Mouse (Mus musculus) intestine, embryonic 15.5 days (tissue): ENCODE measurements around the gene Sh3bgr. TPM values are rescaled to one million over a fixed set of nuclear protein-coding genes. Genes with fewer than 3 reads are reported as not detected.

ENCODE experiments used
- ATAC-seq: fragments of 200-750 bp; cut with Nextera tagmentation; 2 replicates; pipeline ENCODE4 v1.8.0; 2017; ENCODE audit warnings: moderate TSS enrichment, moderate library complexity
- H3K27ac ChIP-seq: fragments of 300-500 bp; sonication (generic); 2 replicates; pipeline ENCODE4 v1.5.1; 2015; ENCODE audit warnings: mild to moderate bottlenecking, inconsistent platforms
- H3K27me3 ChIP-seq: fragments of 300-500 bp; sonication (generic); replicated peaks from 2 replicates; pipeline ENCODE4 v1.6.1; 2015; ENCODE audit warnings: inconsistent platforms
- H3K36me3 ChIP-seq: fragments of 300-500 bp; sonication (generic); 2 replicates; pipeline ENCODE4 v1.6.1; 2015; ENCODE audit warnings: inconsistent platforms
- H3K4me1 ChIP-seq: fragments of 300-500 bp; sonication (generic); replicated peaks from 2 replicates; pipeline ENCODE4 v1.6.1; 2015; ENCODE audit warnings: inconsistent platforms
- H3K4me2 ChIP-seq: fragments of 300-500 bp; sonication (generic); replicated peaks from 2 replicates; pipeline ENCODE4 v1.6.1; 2015; ENCODE audit warnings: mild to moderate bottlenecking, inconsistent platforms
- H3K4me3 ChIP-seq: fragments of 300-500 bp; sonication (generic); replicated peaks from 2 replicates; pipeline ENCODE4 v1.5.1; 2015; ENCODE audit warnings: inconsistent platforms
- H3K9ac ChIP-seq: fragments of 300-500 bp; sonication (generic); 2 replicates; pipeline ENCODE4 v1.6.1; 2015; ENCODE audit warnings: inconsistent platforms
- H3K9me3 ChIP-seq: fragments of 300-500 bp; sonication (generic); 2 replicates; pipeline ENCODE4 v1.6.1; 2016; ENCODE audit warnings: inconsistent platforms
- WGBS: fragments of 180-500 bp; shearing (Covaris S2); methylation state at CpG from one replicate; pipeline ENCODE4 v1.1.7; 2015; 5-methylcytosine and 5-hydroxymethylcytosine counted together
- polyA plus RNA-seq: library from polyadenylated mRNA; unstranded; fragments of >200 nt; fragmentation: Nextera tagmentation; extraction: Ambion mirVana; gene quantifications from 2 replicates; pipeline ENCODE4 v1.2.1, GENCODE M21; 2015

The Sh3bgr gene
- polyA plus RNA-seq, 1 experiment from 2014 or later = 28.2 TPM

- Histone ChIP-seq H3K27me3 (no peaks in the 10 kb centered on the region), H3K9me3 (no peaks in the 10 kb centered on the region), H3K9ac (no peak overlapping the region), H3K4me2 (no peak overlapping the region), H3K36me3 (no peaks in the 10 kb centered on the region), H3K4me3 (no peak overlapping the region), H3K27ac (no peak overlapping the region), H3K4me1 (no peaks in the 10 kb centered on the region)
- no peak for ATAC-seq
- 87% methylated on average over 8 of the region's 8 CpGs for WGBS
Measured at GRCm38 (mm10) chr16:96258429-96258828, 58.2 kb downstream of the Sh3bgr start.

- no peaks in the 10 kb centered on the region for H3K4me1 ChIP-seq
- no peak overlapping the region for H3K4me2 ChIP-seq
- H3K4me3 ChIP-seq = no peak overlapping the region
- H3K27me3 ChIP-seq = no peaks in the 10 kb centered on the region
- no peak overlapping the region for H3K9ac ChIP-seq
- H3K27ac ChIP-seq = no peak overlapping the region
- no peak for ATAC-seq
- no peaks in the 10 kb centered on the region for H3K9me3 ChIP-seq
- WGBS = 76% methylated on average over 2 of the region's 2 CpGs
- H3K36me3 ChIP-seq = no peaks in the 10 kb centered on the region
Measured at GRCm38 (mm10) chr16:96271736-96272135, 71.5 kb downstream of the Sh3bgr start.

- ATAC-seq = no peak
- Histone ChIP-seq H3K9me3 (no peaks in the 10 kb centered on the region), H3K27ac (no peak overlapping the region), H3K36me3 (no peaks in the 10 kb centered on the region), H3K4me2 (no peak overlapping the region), H3K4me1 (no peaks in the 10 kb centered on the region), H3K9ac (no peak overlapping the region), H3K4me3 (no peak overlapping the region), H3K27me3 (no peaks in the 10 kb centered on the region)
- 39% methylated on average over 14 of the region's 14 CpGs for WGBS
Measured at GRCm38 (mm10) chr16:96272929-96273619, 72.8 kb downstream of the Sh3bgr start.

- no peak for ATAC-seq
- 70% methylated on average over 3 of the region's 3 CpGs for WGBS
- peaks cover 20% of the 10 kb centered on the region for H3K27me3 ChIP-seq
- no peak overlapping the region for H3K27ac ChIP-seq
- H3K36me3 ChIP-seq = no peaks in the 10 kb centered on the region
- peaks cover 6% of the 10 kb centered on the region; the same call in 1 of the 2 replicates for H3K4me1 ChIP-seq
- H3K9ac ChIP-seq = no peak overlapping the region
- H3K9me3 ChIP-seq = no peaks in the 10 kb centered on the region
- no peak overlapping the region for H3K4me3 ChIP-seq
- H3K4me2 ChIP-seq = no peak overlapping the region
Measured at GRCm38 (mm10) chr16:96276596-96276995, 76.3 kb downstream of the Sh3bgr start.

Other genes with a start within 250 kb of the Sh3bgr start
- gene Psmg1, start 209.5 kb upstream of the Sh3bgr start, polyA plus RNA-seq = 90.2 and 94.8 TPM in 2 replicates
- gene Brwd1, start 117.9 kb upstream of the Sh3bgr start, polyA plus RNA-seq = 62.3 and 64.7 TPM in 2 replicates
- gene Hmgn1, start 72.7 kb upstream of the Sh3bgr start, polyA plus RNA-seq = 489 and 623 TPM in 2 replicates
- gene Wrb, start 55.0 kb upstream of the Sh3bgr start, polyA plus RNA-seq = 56.4 and 61.6 TPM in 2 replicates
- 0.68 and 0.82 TPM in 2 replicates for gene Lca5l, start 8.2 kb upstream of the Sh3bgr start, polyA plus RNA-seq
- gene B3galt5, start 35.4 kb downstream of the Sh3bgr start, polyA plus RNA-seq = 1.1 and 2.2 TPM in 2 replicates
- 0.26 and 0.47 TPM in 2 replicates for gene Itgb2l, start 243.2 kb downstream of the Sh3bgr start, polyA plus RNA-seq